Mouse (Mus musculus): ENCODE results near the gene Gm826.

Gm826 gene

DNA sequence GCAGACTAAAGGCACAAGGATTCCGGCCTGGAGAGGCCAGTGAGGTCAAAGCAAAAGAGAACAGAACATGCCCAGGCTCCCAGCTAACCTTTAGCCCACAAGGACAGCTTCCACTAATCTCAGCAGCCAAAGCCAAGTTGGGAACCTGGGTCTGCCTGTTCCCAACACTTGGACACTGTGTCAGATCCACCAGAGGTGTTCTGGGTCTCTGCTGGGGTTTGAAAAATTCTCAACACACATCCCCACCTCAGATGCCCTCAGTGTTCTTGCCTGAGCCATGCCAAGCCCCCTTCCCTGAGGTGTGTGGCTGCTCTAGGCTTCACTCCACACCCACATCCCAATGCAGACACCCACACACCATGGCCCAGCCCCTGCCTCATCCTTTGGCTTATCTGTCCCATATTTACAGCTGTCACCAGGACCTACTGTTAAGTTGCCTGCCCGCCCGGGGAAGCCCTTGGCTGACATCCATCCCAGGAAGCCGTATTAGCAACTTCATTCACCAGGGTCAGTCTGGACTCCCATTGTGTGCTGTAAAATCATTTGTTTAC, at the start of gene Gm826:
TSS of gene Gm826 (minus strand) at position 52 of the 551 bp plus-strand sequence.
- DNase-seq (ENCODE audit: low read depth): no peak

GRCm38 (mm10) chr2:160383418-160383817, 49.5 kb upstream of the Gm826 start:
- DNase-seq (ENCODE audit: low read depth): no peak

DNA sequence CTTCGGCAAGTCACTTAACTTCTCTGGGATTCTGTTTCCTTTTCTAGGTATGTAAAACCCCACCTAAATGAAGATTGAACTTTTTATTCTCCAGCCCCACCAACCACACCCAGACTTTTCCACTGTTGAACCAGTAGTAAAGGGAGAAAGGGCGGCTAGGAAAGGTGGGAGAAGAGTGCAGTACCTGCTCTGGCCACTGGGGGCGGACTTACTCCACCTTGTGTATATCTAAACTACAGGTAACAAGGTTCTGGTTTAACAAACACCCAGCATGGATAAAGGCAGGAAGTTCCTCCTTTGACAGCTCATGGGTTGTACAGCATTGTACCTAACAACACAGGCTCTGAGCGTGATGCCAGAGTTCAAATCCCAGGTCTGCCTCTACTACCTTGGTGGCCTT, 44.3 kb upstream of the Gm826 start:
- no peak for DNase-seq (ENCODE audit: low read depth)

GRCm38 (mm10) chr2:160376236-160376635, 42.3 kb upstream of the Gm826 start:
- no peak for DNase-seq (ENCODE audit: low read depth)

DNA sequence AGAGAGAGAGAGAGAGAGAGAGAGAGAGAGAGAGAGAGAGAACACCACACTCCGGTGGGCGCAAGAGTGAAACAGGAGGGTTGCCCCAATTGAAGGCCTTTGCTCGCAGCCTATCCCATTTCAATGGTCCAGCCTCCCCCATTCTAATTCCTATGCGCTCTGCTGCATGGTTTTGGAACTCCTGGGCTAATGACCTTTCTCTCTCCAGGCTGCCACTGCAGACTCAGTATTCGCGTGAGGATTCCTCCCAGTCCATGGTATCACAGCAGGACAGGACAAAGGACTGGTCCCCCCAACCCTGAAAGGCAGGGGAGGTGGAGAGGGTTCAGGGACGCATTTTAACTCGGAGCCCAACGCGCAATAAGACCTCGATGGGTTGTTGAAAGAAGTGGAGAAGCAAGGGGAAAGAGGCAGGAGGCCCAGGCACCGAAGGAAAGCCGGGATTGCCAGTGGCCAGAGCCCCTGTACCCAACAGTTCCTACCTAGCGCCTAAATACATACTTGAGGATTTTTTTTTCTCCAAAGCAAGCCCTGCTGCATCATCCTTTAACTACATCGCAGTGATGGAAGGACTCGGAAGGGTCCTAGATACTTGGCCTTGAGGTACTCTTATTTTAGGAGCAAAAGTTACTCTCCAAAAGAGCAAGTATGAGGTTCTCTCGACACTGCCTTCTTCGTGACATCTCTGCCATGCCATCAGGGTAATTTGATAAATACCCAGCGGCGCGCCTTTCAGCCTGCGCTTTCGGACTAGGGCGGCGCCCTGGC, 35.9 kb upstream of the Gm826 start:
- no peak for DNase-seq (ENCODE audit: low read depth)

- DNase-seq (ENCODE audit: low read depth): no peak
Observed at GRCm38 (mm10) chr2:160368422-160369357, 34.7 kb upstream of the Gm826 start.

DNA sequence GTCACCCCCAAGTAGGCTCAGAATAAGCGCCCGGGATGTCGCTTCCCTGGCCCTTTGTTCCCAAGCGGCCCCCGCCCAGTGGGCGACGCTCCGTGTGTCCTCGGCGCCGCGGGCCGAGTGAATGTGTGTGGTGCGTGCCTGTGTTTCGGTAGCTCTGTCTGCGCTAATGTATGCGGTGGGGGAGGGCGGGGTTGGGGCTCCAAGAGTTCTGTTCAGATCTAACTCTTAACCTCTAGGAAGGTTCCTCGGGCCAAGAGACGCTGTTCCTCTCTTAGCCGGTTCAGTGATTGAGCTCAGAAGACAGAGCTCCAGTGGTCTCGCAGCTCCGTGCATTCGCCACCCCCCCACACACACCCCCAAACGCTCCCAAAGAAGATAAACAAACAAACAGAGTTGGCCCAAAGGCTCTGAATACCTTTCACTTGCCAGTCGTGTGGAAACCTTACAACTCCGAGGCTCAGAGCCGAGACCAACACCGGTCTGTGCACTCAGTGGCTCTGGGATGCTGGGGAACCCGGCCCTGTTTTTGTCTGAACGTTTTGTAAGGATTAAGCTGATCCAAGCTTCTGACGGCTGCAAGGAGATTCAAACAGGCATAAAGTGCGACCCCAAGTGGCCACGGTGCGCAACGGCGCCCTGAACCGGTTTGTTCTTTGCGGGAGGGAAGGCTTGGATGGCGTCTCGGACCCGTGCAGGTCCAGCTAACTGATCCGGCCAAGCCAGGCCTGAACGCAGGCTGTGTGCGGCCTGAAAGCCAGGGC, 33.7 kb upstream of the Gm826 start:
- peak; percentile 39 for DNase-seq (ENCODE audit: low read depth)

GRCm38 (mm10) chr2:160366980-160367338, 33.0 kb upstream of the Gm826 start, which contains the start of gene Mafb:
TSS of gene Mafb (minus strand) at chr2:160367065.
- peak; percentile 25 for DNase-seq (ENCODE audit: low read depth)

DNA sequence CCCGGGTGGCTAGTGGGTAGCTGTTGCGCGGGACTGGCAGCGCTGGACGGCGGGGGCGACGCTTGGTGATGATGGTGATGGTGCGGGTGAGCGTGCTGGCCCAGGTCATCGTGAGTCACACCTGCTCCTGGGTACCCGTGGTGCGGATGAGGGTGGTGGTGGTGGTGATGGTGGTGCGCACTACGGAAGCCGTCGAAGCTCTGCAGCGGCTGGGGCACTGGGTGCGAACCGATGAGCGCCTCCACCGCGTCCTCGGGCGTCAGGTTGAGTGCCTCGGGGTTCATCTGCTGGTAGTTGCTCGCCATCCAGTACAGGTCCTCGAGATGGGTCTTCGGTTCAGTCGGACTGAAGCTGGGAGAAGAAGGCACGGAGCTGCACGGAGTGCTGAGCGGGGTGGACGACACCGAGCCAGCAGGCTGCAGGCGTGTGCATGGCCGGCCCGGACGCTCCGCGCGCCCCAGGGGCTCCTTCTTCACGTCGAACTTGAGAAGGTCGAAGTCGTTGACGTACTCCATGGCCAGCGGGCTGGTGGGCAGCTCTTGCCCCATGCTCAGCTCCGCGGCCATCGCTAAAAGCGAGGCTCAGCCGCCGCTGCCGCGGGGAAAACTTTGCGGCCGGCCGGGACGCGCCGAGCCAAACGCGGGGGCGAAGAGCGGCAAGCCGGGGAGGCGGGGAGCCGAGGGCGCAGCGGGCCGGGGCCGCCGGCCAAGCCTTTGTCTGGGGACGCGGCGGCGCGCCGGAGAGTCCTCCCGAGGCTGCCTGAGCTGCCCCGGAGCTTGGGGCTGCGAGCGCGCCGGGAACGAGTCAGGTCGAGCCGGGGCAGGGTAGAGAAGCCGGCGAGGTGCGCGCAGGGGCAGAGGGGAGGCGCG, 32.4 kb upstream of the Gm826 start:
- no peak for DNase-seq (ENCODE audit: low read depth)

DNA sequence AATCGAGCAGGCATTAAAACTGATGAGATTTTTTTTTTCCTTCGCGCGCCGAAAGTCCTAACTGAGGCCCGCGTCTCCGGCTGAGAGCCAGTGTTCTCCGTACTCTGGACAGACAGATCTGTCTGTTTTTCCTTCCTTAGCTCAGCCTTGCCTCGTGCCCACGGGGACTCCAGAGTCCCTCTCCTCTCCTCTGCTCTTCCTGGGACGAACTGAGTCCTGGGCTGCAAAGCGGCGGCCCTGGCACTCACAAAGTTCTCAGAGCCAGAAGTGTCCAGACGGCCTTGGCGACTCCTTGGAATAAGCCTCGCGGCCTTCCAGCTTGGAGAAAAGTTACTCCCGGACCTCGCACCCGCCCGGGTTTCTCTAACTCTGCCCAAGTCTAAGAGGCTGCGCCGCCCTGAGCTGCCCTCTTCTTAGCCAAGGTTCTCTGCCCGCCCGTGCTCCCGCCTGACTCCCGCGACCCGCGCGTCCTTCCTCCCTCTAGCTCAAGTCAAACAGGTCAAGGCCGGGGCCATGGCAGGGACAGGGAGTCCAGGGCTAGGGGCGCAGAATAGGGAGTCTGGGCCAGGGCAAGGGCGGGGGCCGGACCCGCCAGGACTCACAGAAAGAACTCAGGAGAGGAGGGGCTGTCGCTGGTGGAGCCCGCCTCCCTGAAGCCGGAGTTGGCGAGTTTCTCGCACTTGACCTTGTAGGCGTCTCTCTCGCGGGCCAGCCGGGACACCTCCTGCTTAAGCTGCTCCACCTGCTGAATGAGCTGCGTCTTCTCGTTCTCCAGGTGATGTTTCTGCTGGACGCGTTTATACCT, 31.3 kb upstream of the Gm826 start:
- DNase-seq (ENCODE audit: low read depth): no peak

DNA sequence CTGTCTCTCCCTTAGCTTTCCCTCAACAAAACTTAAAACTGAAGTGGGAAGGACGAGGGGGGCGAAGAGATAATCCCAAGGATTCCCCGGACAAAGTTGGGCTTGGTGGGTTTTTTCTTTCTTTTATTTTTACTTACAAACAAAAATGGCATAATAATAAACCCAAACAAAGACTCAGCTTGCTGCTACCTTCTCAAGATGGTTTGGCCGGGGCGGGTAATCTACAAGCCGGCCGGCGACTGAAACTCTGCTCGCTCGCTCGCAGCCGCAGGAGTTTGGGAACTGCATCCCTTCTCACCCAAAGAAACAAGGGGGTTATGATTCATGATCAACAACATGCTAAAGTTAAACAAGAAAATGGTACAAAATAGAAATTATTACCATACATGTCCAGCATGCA, 30.7 kb upstream of the Gm826 start:
- DNase-seq (ENCODE audit: low read depth): no peak

GRCm38 (mm10) chr2:160364128-160364650, 30.2 kb upstream of the Gm826 start:
- no peak for DNase-seq (ENCODE audit: low read depth)

GRCm38 (mm10) chr2:160363201-160363600, 29.2 kb upstream of the Gm826 start:
- DNase-seq (ENCODE audit: low read depth): no peak

DNA sequence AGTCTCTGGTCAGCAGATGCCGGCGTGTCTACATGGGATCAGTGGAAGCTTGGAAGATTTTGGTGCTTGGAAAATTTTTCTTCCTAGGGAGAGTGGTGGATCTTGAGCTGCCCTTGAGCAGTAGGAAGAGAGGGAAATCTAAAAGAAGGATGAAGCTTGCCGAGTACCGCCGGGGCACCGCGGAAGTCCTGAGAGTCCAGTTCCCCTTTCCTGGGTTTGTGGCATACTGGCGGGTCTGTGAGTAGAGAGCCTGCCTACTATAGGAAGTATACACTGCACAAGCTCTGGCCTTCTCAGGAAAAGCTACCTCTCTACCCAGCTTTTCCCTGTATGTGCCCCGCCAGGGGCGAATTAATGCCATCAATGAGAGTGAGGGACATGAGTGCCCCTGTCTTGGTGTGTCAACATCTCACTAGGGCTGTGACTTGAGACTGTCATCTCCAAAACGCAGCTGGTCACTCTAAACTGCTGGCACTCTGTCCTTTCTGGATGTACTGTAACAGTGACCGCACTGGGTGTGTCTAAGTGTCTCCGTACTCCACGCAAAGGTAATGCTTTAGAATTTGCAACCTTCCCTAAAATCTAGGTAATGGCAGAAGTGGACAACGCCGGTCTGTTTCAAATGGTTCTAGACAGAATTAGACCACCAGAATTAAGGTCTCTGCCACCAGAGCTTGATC, 27.6 kb upstream of the Gm826 start:
- no peak for DNase-seq (ENCODE audit: low read depth)

DNA sequence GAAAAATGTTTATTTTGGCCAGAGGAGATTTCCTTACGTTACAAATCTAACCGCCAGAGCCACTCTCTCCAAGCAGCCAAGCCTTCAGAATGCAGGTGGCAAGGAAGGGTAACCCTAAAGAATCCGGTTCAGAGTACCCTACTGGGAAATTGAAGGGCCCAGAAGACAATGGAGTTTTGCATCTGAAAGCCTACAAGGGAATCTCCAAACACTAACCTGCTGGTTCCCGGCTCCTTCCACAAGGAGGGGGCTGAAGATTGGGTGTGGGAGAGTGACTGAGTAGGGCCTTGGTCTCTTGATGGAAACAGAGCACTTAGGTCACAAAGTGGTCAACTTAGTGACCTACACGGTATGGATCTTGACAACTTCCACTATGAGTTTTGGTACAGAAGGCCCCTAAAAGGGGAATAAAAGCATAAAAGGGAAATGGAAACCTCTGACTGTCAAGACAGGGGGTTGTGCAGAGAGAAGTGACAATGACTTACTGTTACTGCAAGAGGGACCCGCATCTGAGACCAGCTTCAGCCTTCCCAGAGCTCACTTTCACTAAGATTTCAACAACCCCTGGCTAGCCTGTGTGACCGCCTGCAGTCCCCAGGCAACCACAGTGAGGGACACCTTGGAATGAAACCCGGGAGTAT, 26.4 kb upstream of the Gm826 start:
- no peak for DNase-seq (ENCODE audit: low read depth)

GRCm38 (mm10) chr2:160358896-160359295, 24.9 kb upstream of the Gm826 start:
- DNase-seq (ENCODE audit: low read depth): no peak

DNA sequence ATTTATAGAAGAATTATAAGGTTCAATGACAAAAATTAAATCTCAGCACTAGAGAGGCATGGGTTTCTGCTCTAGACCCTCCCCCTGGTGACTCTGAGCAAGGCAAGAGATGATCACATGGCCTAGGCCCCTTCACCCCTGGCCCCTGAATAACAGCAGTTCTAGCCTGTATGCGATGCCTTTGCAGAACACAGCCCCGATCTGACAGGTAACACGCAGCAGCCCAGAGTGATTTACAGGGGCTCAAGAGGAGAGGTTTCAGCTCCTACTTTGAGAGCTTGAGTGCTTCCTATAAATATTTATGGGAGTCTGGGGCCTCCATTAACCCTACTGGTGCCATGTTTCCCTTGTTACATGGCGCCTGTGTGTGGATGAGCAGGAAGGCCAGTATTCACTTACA, 23.5 kb upstream of the Gm826 start:
- no peak for DNase-seq (ENCODE audit: low read depth)

GRCm38 (mm10) chr2:160356132-160356531, 22.2 kb upstream of the Gm826 start:
- DNase-seq (ENCODE audit: low read depth): no peak

DNA sequence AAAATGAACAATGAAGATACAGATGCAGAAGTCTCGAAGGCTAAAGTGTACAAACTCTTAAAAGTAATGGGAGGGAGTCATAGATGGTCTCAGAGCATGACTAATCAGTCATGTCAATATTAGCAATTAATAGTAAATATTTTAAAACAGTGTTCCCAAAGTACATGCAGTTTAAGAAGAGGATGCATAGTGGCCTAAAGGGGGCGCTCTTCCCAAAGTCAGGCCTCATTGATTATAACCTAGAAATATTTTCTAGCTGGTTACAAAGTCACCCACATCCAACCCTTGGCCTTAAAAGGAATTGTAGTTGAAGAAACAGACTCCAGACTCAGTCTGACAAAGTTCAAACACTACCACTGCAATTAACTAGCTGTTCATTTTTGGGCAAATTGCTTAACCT, 20.4 kb upstream of the Gm826 start:
- no peak for DNase-seq (ENCODE audit: low read depth)

Data from c-Kit-positive CD71-positive TER-119-negative erythroid progenitor cells, embryonic 14.5 days (primary cell).